Comparison of ENCODE assay signal across 8 mouse cellular contexts in the genomic region with DNA sequence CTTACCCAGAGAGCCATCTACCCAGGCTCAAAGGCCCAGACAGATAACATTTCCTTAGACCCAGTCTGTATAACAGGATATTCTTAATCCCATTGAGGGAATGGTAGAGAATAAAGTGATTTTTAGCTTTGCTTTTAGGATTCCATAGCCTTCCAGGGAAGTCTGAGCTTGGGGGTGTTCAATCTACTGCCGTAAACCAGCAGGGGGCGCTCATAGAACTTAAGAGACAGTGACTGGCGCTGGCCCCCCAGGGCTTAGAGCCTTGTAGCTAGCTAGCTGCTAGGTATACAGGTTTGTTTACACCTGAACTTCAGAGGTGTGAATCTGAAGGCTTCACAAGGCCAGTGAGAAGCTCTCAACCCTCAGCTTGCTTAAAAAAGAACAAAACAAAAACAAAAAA. TPM values are rescaled to one million over a fixed set of nuclear protein-coding genes. Genes with fewer than 3 reads are reported as not detected.
DNase-seq lines count a peak whose midpoint lies in the region; ATAC-seq lines count a peak whose summit lies in the region.

No protein-coding gene starts in this region.

- 7% methylated on average over 3 of the region's 3 CpGs for WGBS in forebrain, embryonic 11.5 days
- WGBS in forebrain, embryonic 16.5 days: 6% methylated on average over 3 of the region's 3 CpGs

- DNase-seq in forebrain, embryonic 11.5 days (ENCODE audit: low spot score): peak; percentile 77
- DNase-seq in CD4-positive helper T cell, adult 2 months (ENCODE audit: low read depth, low spot score): peak; percentile 70
- peak; percentile 68 for DNase-seq in c-Kit-negative CD71-positive TER-119-positive erythroid progenitor cells, embryonic 14.5 days (ENCODE audit: low read depth, low spot score)
- peak; percentile 33 to 56 for DNase-seq in frontal cortex, postnatal 25 days (ENCODE audit: low spot score in 2 of 2)
- peak; percentile 71 for DNase-seq in layer of hippocampus, adult 11-12 months (ENCODE audit: low spot score)
- peak; percentile 83 for DNase-seq in lung, postnatal 36 days
- peak; percentile 53 for DNase-seq in spleen, adult 12 weeks (ENCODE audit: low spot score)

- no peak for ATAC-seq in forebrain, embryonic 11.5 days (replicated peaks; ENCODE audit: low FRiP score)
- ATAC-seq in forebrain, embryonic 16.5 days: no peak; the same call in 1 of the 2 replicates

- H3K36me3 ChIP-seq in forebrain, embryonic 11.5 days (ENCODE audit: control insufficient read depth, insufficient read depth, low read length): no peaks in the 10 kb centered on the region; the same call in none of the 2 replicates
- H3K36me3 ChIP-seq in forebrain, embryonic 16.5 days (ENCODE audit: control insufficient read depth, insufficient read depth): peaks cover 8% of the 10 kb centered on the region

- H3K4me1 ChIP-seq in forebrain, embryonic 11.5 days (replicated peaks; ENCODE audit: control insufficient read depth, insufficient read depth, low read length): no peaks in the 10 kb centered on the region
- no peaks in the 10 kb centered on the region; the same call in 1 of the 2 replicates for H3K4me1 ChIP-seq in forebrain, embryonic 16.5 days (replicated peaks; ENCODE audit: control insufficient read depth, insufficient read depth, low read length)

- no peaks in the 10 kb centered on the region for H3K27me3 ChIP-seq in forebrain, embryonic 11.5 days (ENCODE audit: control insufficient read depth, insufficient read depth, low read length)
- H3K27me3 ChIP-seq in forebrain, embryonic 16.5 days (replicated peaks; ENCODE audit: control insufficient read depth, insufficient read depth, low read length): no peaks in the 10 kb centered on the region

- no peak overlapping the region for H3K4me2 ChIP-seq in forebrain, embryonic 11.5 days (ENCODE audit: low read depth, low read length, severe bottlenecking)
- H3K4me2 ChIP-seq in forebrain, embryonic 16.5 days (ENCODE audit: low read length): no peak overlapping the region

- no peak overlapping the region for H3K9ac ChIP-seq in forebrain, embryonic 11.5 days (ENCODE audit: low read length)
- H3K9ac ChIP-seq in forebrain, embryonic 16.5 days (replicated peaks; ENCODE audit: low read depth, low read length): no peak overlapping the region

- H3K9me3 ChIP-seq in forebrain, embryonic 11.5 days (ENCODE audit: control insufficient read depth, low read length): no peaks in the 10 kb centered on the region
- no peaks in the 10 kb centered on the region for H3K9me3 ChIP-seq in forebrain, embryonic 16.5 days (ENCODE audit: control insufficient read depth, low read length)

- no peak overlapping the region for H3K27ac ChIP-seq in forebrain, embryonic 11.5 days (ENCODE audit: low read depth, low read length)
- H3K27ac ChIP-seq in forebrain, embryonic 16.5 days (ENCODE audit: low read length): no peak overlapping the region

- no peak overlapping the region for H3K4me3 ChIP-seq in forebrain, embryonic 11.5 days (ENCODE audit: low read depth, low read length)
- H3K4me3 ChIP-seq in forebrain, embryonic 16.5 days (replicated peaks; ENCODE audit: low read length): no peak overlapping the region

RNA-seq across cellular contexts. Expression of a gene that starts 18.3 kb away (rescaled TPM):
- 2.5 and 3.5 TPM in 2 replicates for polyA plus RNA-seq in forebrain, embryonic 11.5 days (2014; fragmentation: Nextera tagmentation; extraction: Ambion mirVana)
- 1.6 and 2.1 TPM in 2 replicates for polyA plus RNA-seq in forebrain, embryonic 16.5 days (2015; fragmentation: Nextera tagmentation; extraction: Ambion mirVana)

RNA-seq across cellular contexts. Expression of a gene that starts 18.4 kb away (rescaled TPM):
- polyA plus RNA-seq in forebrain, embryonic 11.5 days (2014; fragmentation: Nextera tagmentation; extraction: Ambion mirVana): 118 TPM in 2 replicates
- polyA plus RNA-seq in forebrain, embryonic 16.5 days (2015; fragmentation: Nextera tagmentation; extraction: Ambion mirVana): 102 and 106 TPM in 2 replicates

RNA-seq across cellular contexts. Expression of a gene that starts 58.9 kb away (rescaled TPM):
- 1.9 and 2.8 TPM in 2 replicates for polyA plus RNA-seq in forebrain, embryonic 11.5 days (2014; fragmentation: Nextera tagmentation; extraction: Ambion mirVana)
- 23.7 and 30.8 TPM in 2 replicates for polyA plus RNA-seq in forebrain, embryonic 16.5 days (2015; fragmentation: Nextera tagmentation; extraction: Ambion mirVana)
